ENCODE assay signal across 13 mouse cellular contexts in the genomic region with DNA sequence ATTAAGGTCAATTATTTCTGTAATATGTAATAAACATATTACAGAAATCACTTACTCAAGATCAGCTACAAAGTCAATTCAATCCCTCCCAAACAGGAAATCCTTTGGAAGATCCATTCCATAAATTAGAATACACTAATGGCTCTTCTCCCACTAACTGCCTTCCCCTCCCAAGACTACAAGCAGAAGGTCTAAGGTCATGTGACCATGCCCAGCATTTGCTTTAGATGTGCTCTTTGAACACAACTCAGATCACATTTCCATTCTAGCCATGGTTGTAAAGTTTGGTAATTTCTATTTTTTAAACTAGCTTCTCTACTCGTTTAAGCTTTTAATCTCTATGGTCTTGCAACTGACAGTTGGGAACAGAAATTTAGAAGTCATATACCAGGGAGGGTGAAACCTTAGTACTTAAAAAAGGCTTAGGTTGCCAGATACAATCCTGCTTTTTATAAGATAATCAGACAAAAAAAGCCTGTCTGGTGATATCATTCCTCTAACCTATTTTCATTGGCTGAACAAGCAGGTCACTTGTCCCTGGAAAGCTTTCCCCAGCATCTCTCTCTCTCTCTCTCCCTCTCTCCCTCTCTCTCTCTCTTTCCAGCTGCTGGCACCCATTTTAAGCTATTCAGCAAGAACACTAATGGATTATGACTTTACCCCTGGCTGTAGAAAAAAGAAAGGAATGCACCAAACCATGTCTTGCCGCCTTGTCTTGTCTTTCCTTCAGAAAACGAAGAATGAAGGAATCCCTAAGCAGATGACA. TPM values are rescaled to one million over a fixed set of nuclear protein-coding genes. Genes with fewer than 3 reads are reported as not detected.
DNase-seq lines count a peak whose midpoint lies in the region; ATAC-seq and TF ChIP-seq lines count a peak whose summit lies in the region.
"Had no signal": no experiment of that assay in that cellular context is flagged by ENCODE, and none has a peak within 500 bp of the region (broad histone marks: within the 10 kb centered on the region; RNA-seq: fewer than 3 reads in every experiment).

No protein-coding gene starts in this region.

- H3K27ac ChIP-seq in left cerebral cortex, adult 2 months: peak overlapping the region; percentile 37; the same call in 1 of the 2 replicates
- H3K27ac ChIP-seq in midbrain, embryonic 13.5 days: 0 out of 2 replicates have a peak overlapping the region, but pooled peaks have one; percentile 28
- H3K27ac ChIP-seq: intestine, embryonic 15.5 days; limb, embryonic 13.5 days; stomach, postnatal 0 days had no signal

- 46% methylated on average over 3 of the region's 3 CpGs for WGBS in midbrain, embryonic 13.5 days

- peak; percentile 28; the same call in 1 of the 2 replicates for ATAC-seq in frontal cortex, adult (ENCODE audit: low TSS enrichment)
- ATAC-seq in midbrain, embryonic 13.5 days: no peak
- no peak for ATAC-seq in cerebellum, adult (ENCODE audit: insufficient number of reproducible peaks, low FRiP score, low TSS enrichment)
- ATAC-seq: intestine, embryonic 15.5 days had no signal

- H3K9me3 ChIP-seq in midbrain, embryonic 13.5 days: no peaks in the 10 kb centered on the region
- H3K9me3 ChIP-seq: heart, embryonic 12.5 days; intestine, embryonic 15.5 days; limb, embryonic 13.5 days had no signal

- H3K4me3 ChIP-seq in left cerebral cortex, adult 2 months: no peak overlapping the region
- H3K4me3 ChIP-seq in midbrain, embryonic 13.5 days (replicated peaks): no peak overlapping the region
- H3K4me3 ChIP-seq: heart, embryonic 12.5 days; intestine, embryonic 15.5 days; limb, embryonic 13.5 days had no signal

- no peak for DNase-seq in frontal cortex, adult 2 months (ENCODE audit: extremely low spot score in 1 of 2, low spot score in 1 of 2)
- DNase-seq in left cerebral cortex, adult 2 months (ENCODE audit: extremely low spot score in 1 of 2, low spot score in 2 of 2): no peak
- no peak for DNase-seq in left cerebral cortex, adult 8-10 months (ENCODE audit: low spot score in 2 of 2)
- DNase-seq in Muller cell, postnatal 12 days (ENCODE audit: inconsistent ontology term): peak; percentile 44
- DNase-seq in urinary bladder, postnatal 4 days (ENCODE audit: low spot score in 2 of 2): no peak
- DNase-seq: lung, adult 2 months had no signal

- intact Hi-C loops in left cerebral cortex, adult 2 months (cut with DNase I): no loop called here

- no peak for TF ChIP-seq CTCF in left cerebral cortex, adult 2 months (IDR thresholded peaks at IDR 0.05)

- H3K4me2 ChIP-seq in midbrain, embryonic 13.5 days (replicated peaks): no peak overlapping the region
- H3K4me2 ChIP-seq: heart, embryonic 12.5 days; intestine, embryonic 15.5 days; limb, embryonic 13.5 days had no signal

- peaks cover 20% of the 10 kb centered on the region for H3K4me1 ChIP-seq in midbrain, embryonic 13.5 days (replicated peaks)

- no peak overlapping the region for H3K9ac ChIP-seq in midbrain, embryonic 13.5 days (replicated peaks)
- H3K9ac ChIP-seq: heart, embryonic 12.5 days; intestine, embryonic 15.5 days; limb, embryonic 13.5 days had no signal

- H3K27me3 ChIP-seq in midbrain, embryonic 13.5 days: no peaks in the 10 kb centered on the region
- H3K27me3 ChIP-seq: heart, embryonic 12.5 days; intestine, embryonic 15.5 days; limb, embryonic 13.5 days had no signal

- 0 out of 2 replicates have a peak, but pooled peaks cover 5% of the 10 kb centered on the region for H3K36me3 ChIP-seq in midbrain, embryonic 13.5 days
- H3K36me3 ChIP-seq: intestine, embryonic 15.5 days had no signal

RNA-seq across cellular contexts. Expression of gene Trim44, which starts 24.4 kb away (rescaled TPM):
- 143 and 157 TPM in 2 replicates for polyA plus RNA-seq in frontal cortex, adult 2 months (2012; rRNA removed)
- 100 to 1,000 TPM; 182 to 183 TPM for total RNA-seq in left cerebral cortex, adult 2 months (2021)
- total RNA-seq in left cerebral cortex, adult 8-10 months (2022): 100 to 1,000 TPM; 175 to 199 (median 188) TPM
- 45.6 and 49.7 TPM in 2 replicates for polyA plus RNA-seq in midbrain, embryonic 13.5 days (2015; fragmentation: Nextera tagmentation; extraction: Ambion mirVana)
